Mouse (Mus musculus) ES-E14 (cell line): ENCODE results near the gene Gabrb2. TPM values are rescaled to one million over a fixed set of nuclear protein-coding genes. Genes with fewer than 3 reads are reported as not detected.

Experiments used
- DNase-seq: peaks from one replicate; pipeline ENCODE4 v3.0.0-alpha.2; 2013; ENCODE audit warnings: low read depth, low spot score
- H3K27ac ChIP-seq: 2 replicates; pipeline ENCODE4 v1.5.1; 2012; ENCODE audit warnings: low read depth, mild to moderate bottlenecking, low read length, moderate library complexity, mixed read lengths; ENCODE audit not compliant: poor library complexity, insufficient read depth, severe bottlenecking
- H3K36me3 ChIP-seq: 2 replicates; pipeline ENCODE4 v1.6.1; 2012; ENCODE audit warnings: mild to moderate bottlenecking, low read length, moderate library complexity, mixed read lengths; ENCODE audit not compliant: control insufficient read depth, poor library complexity, insufficient read depth, severe bottlenecking
- H3K4me1 ChIP-seq, 2 experiments: fragments of 150-350 bp in 1 of 2; sonication (generic) in 1 of 2; 2 replicates each; pipeline ENCODE4 v1.6.1; 2012; ENCODE audit warnings: low read length in 2 of 2, mild to moderate bottlenecking in 1 of 2, mixed read lengths in 1 of 2; ENCODE audit not compliant: control insufficient read depth in 2 of 2, insufficient read depth in 2 of 2, poor library complexity in 1 of 2
- H3K4me3 ChIP-seq, 2 experiments: fragments of 150-350 bp in 1 of 2; sonication (generic) in 1 of 2; 2 replicates each; pipeline ENCODE4 v1.5.1; 2012; ENCODE audit warnings: low read length in 2 of 2, low read depth in 1 of 2, mild to moderate bottlenecking in 1 of 2, mixed read lengths in 1 of 2; ENCODE audit not compliant: insufficient read depth in 1 of 2, poor library complexity in 1 of 2, severe bottlenecking in 1 of 2
- H3K9ac ChIP-seq: 2 replicates; pipeline ENCODE4 v1.6.1; 2012; ENCODE audit warnings: low read depth, mild to moderate bottlenecking, low read length, mixed read lengths; ENCODE audit not compliant: poor library complexity, insufficient read depth, severe bottlenecking
- H3K9me3 ChIP-seq: fragments of 150-350 bp; sonication (generic); 2 replicates; pipeline ENCODE4 v1.6.1; 2012; ENCODE audit warnings: low read depth, mild to moderate bottlenecking, low read length; ENCODE audit not compliant: control insufficient read depth, insufficient read depth
- CHD2 ChIP-seq: IDR thresholded peaks from 2 replicates; pipeline ENCODE4 v1.6.1; 2014; ENCODE audit warnings: mild to moderate bottlenecking, low read depth, low read length, inconsistent platforms
- HCFC1 ChIP-seq: IDR thresholded peaks from 2 replicates; pipeline ENCODE4 v1.6.1; 2012; ENCODE audit warnings: low read length, inconsistent platforms, borderline replicate concordance; ENCODE audit not compliant: insufficient read depth
- MAFK ChIP-seq: IDR thresholded peaks from 2 replicates; pipeline ENCODE4 v1.6.1; 2014; ENCODE audit warnings: mild to moderate bottlenecking, low read depth, low read length, inconsistent platforms; ENCODE audit not compliant: insufficient read depth
- ZC3H11A ChIP-seq: IDR thresholded peaks from 2 replicates; pipeline ENCODE4 v1.6.1; 2012; ENCODE audit warnings: low read depth, mild to moderate bottlenecking, inconsistent platforms, low read length, borderline replicate concordance
- ZNF384 ChIP-seq: IDR thresholded peaks from 2 replicates; pipeline ENCODE4 v1.6.1; 2012; ENCODE audit warnings: low read depth, low read length, inconsistent platforms
- in situ Hi-C, 2 experiments: fragments of 600-800 bp; cut with MboI; formaldehyde crosslinking; loops; one replicate each; pipeline ENCODE4 v1.15.1; 2025; ENCODE audit warnings: low sequenced_read_pairs in 2 of 2, inconsistent platforms in 1 of 2; ENCODE audit not compliant: unreplicated experiment in 2 of 2
- total RNA-seq: library from RNA; depleted of rRNA; stranded (reverse); fragments of 300-350 nt; gene quantifications from 2 replicates; pipeline ENCODE4 v1.2.3, GENCODE M21; 2012

Gabrb2 gene
- total RNA-seq, 1 experiment, result 0.13 TPM

GRCm38 (mm10) chr11:42542861-42543260, 123.3 kb downstream of the Gabrb2 start:
- TF ChIP-seq MAFK (no peak), HCFC1 (no peak), ZNF384 (no peak), ZC3H11A (no peak), CHD2 (no peak)
- Histone ChIP-seq H3K9me3 (no peaks in the 10 kb centered on the region), H3K4me3 (no peak overlapping the region), H3K9ac (no peak overlapping the region), H3K4me1 (no peaks in the 10 kb centered on the region), H3K27ac (no peak overlapping the region), H3K36me3 (no peaks in the 10 kb centered on the region)
- in situ Hi-C loops, result no loop called here
- DNase-seq, result no peak

GRCm38 (mm10) chr11:42566023-42566422, 146.5 kb downstream of the Gabrb2 start:
- Histone ChIP-seq H3K4me1 (no peaks in the 10 kb centered on the region), H3K9ac (no peak overlapping the region), H3K36me3 (no peaks in the 10 kb centered on the region), H3K4me3 (no peak overlapping the region), H3K27ac (no peak overlapping the region), H3K9me3 (no peaks in the 10 kb centered on the region)
- TF ChIP-seq HCFC1 (no peak), ZNF384 (no peak), MAFK (no peak), ZC3H11A (no peak), CHD2 (no peak)
- DNase-seq, result no peak
- in situ Hi-C loops, result no loop called here

- TF ChIP-seq MAFK (no peak), ZNF384 (no peak), ZC3H11A (no peak), CHD2 (no peak)
- in situ Hi-C loops, result no loop called here
Observed at GRCm38 (mm10) chr11:42571467-42571866, 151.9 kb downstream of the Gabrb2 start.

GRCm38 (mm10) chr11:42575146-42575873, 155.8 kb downstream of the Gabrb2 start:
- DNase-seq, result no peak
- Histone ChIP-seq H3K27ac (no peak overlapping the region), H3K9me3 (no peaks in the 10 kb centered on the region), H3K36me3 (no peaks in the 10 kb centered on the region), H3K4me1 (no peaks in the 10 kb centered on the region), H3K9ac (no peak overlapping the region), H3K4me3 (no peak overlapping the region)
- in situ Hi-C loops, result no loop called here
- TF ChIP-seq MAFK, result no peak
- TF ChIP-seq HCFC1, result no peak
- no peak for TF ChIP-seq ZNF384
- TF ChIP-seq ZC3H11A, result no peak
- no peak for TF ChIP-seq CHD2

More at GRCm38 (mm10) chr11:42571467-42571866, 151.9 kb downstream of the Gabrb2 start:
- DNase-seq, result no peak
- H3K9me3 ChIP-seq, result no peaks in the 10 kb centered on the region
- no peak overlapping the region for H3K27ac ChIP-seq
- H3K4me1 ChIP-seq, result no peaks in the 10 kb centered on the region
- H3K9ac ChIP-seq, result no peak overlapping the region
- H3K36me3 ChIP-seq, result no peaks in the 10 kb centered on the region
- H3K4me3 ChIP-seq, result no peak overlapping the region

GRCm38 (mm10) chr11:42579804-42580203, 160.2 kb downstream of the Gabrb2 start:
- no peaks in the 10 kb centered on the region for H3K36me3 ChIP-seq
- DNase-seq, result no peak

More at GRCm38 (mm10) chr11:42579804-42580203, 160.2 kb downstream of the Gabrb2 start:
- no peak overlapping the region for H3K9ac ChIP-seq
- H3K4me3 ChIP-seq, result no peak overlapping the region
- no peak overlapping the region for H3K27ac ChIP-seq
- in situ Hi-C loops, result no loop called here
- H3K4me1 ChIP-seq, result no peaks in the 10 kb centered on the region
- H3K9me3 ChIP-seq, result no peaks in the 10 kb centered on the region
- TF ChIP-seq CHD2 (no peak), HCFC1 (no peak), MAFK (no peak), ZNF384 (no peak), ZC3H11A (no peak)
